Mouse (Mus musculus) spleen, adult 2 months (tissue): ENCODE measurements around the gene Hdac10.

Experiments used
- CTCF ChIP-seq: fragments of 200-500 bp; IDR thresholded peaks from 2 replicates; pipeline ENCODE4 v1.5.1; 2011; ENCODE audit warnings: mild to moderate bottlenecking, inconsistent platforms; ENCODE audit not compliant: insufficient read depth, insufficient read length, insufficient replicate concordance; ENCODE audit errors: extremely low read depth
- POLR2A ChIP-seq: fragments of 200-500 bp; IDR thresholded peaks from 2 replicates; pipeline ENCODE4 v1.6.1; 2011; ENCODE audit warnings: low read depth, low read length, inconsistent platforms

GRCm38 (mm10) chr15:89177576-89178259 is 49.2 kb upstream of the Hdac10 start:
- TF ChIP-seq CTCF: no peak
- no peak for TF ChIP-seq POLR2A
